Mouse (Mus musculus): ENCODE results near the gene Pde4d. TPM values are rescaled to one million over a fixed set of nuclear protein-coding genes. Genes with fewer than 3 reads are reported as not detected.

The Pde4d gene
- total and polyA plus RNA-seq, 3 experiments = 18.5 to 18.8 TPM; not detected in 1

GRCm38 (mm10) chr13:109116342-109117201, 666.8 kb downstream of the Pde4d start:
- Histone ChIP-seq H3K9ac (ENCODE audit: control insufficient read depth, low read depth, low read length, poor library complexity, severe bottlenecking) (no peak overlapping the region), H3K36me3 (ENCODE audit: control insufficient read depth in 1 of 2, insufficient read depth in 2 of 2, low read length in 2 of 2) (no peaks in the 10 kb centered on the region), H3K27ac (ENCODE audit: control insufficient read depth, low read depth, low read length) (no peak overlapping the region), H3K4me1 (ENCODE audit: control insufficient read depth in 1 of 2, insufficient read depth in 2 of 2, low read length in 2 of 2) (no peaks in the 10 kb centered on the region), H3K79me2 (ENCODE audit: control insufficient read depth, insufficient read depth, low read length, poor library complexity) (no peaks in the 10 kb centered on the region), H3K27me3 (ENCODE audit: control insufficient read depth in 1 of 2, insufficient read depth in 2 of 2, low read length in 2 of 2) (no peaks in the 10 kb centered on the region), H3K4me3 (ENCODE audit: control insufficient read depth in 1 of 2, insufficient read depth in 1 of 2, low read depth in 2 of 2, low read length in 2 of 2) (no peak overlapping the region), H3K9me3 (replicated peaks; ENCODE audit: insufficient read depth, low read length) (no peaks in the 10 kb centered on the region)
- TF ChIP-seq GABPA (IDR thresholded peaks at IDR 0.05; ENCODE audit: low read depth, low read length) (no peak), SIN3A (IDR thresholded peaks at IDR 0.05; ENCODE audit: low read length) (no peak), E2F4 (IDR thresholded peaks at IDR 0.05; ENCODE audit: borderline replicate concordance, low read depth, low read length) (no peak), TAL1 (IDR thresholded peaks at IDR 0.05; ENCODE audit: low read length) (no peak), MXI1 (IDR thresholded peaks at IDR 0.05; ENCODE audit: low read depth, low read length) (no peak), POLR2A (IDR thresholded peaks at IDR 0.05; ENCODE audit: control insufficient read depth in 1 of 2, insufficient read depth in 1 of 2, low read depth in 1 of 2, low read length in 2 of 2, poor library complexity in 1 of 2) (no peak), CTCF (IDR thresholded peaks at IDR 0.05 in 2 of 3, conservative IDR thresholded peaks at IDR 0.05 in 1 of 3; ENCODE audit: control insufficient read depth in 1 of 3, insufficient read depth in 1 of 3, low read depth in 2 of 3, low read length in 3 of 3, poor library complexity in 1 of 3, severe bottlenecking in 1 of 3) (no peak), NRF1 (IDR thresholded peaks at IDR 0.05; ENCODE audit: insufficient read depth, low read depth, low read length, poor library complexity, severe bottlenecking) (no peak), ELF1 (IDR thresholded peaks at IDR 0.05; ENCODE audit: low read depth, low read length) (no peak), ZMIZ1 (IDR thresholded peaks at IDR 0.05; ENCODE audit: low read depth, low read length) (no peak), TBP (IDR thresholded peaks at IDR 0.05; ENCODE audit: low read depth, low read length) (no peak), MYB (IDR thresholded peaks at IDR 0.05; ENCODE audit: low read depth, low read length) (no peak), USF1 (IDR thresholded peaks at IDR 0.05; ENCODE audit: low read depth, low read length) (no peak), MAZ (IDR thresholded peaks at IDR 0.05; ENCODE audit: low read depth, low read length) (no peak)
- DNase-seq (ENCODE audit: low read depth, low spot score) = no peak

DNA sequence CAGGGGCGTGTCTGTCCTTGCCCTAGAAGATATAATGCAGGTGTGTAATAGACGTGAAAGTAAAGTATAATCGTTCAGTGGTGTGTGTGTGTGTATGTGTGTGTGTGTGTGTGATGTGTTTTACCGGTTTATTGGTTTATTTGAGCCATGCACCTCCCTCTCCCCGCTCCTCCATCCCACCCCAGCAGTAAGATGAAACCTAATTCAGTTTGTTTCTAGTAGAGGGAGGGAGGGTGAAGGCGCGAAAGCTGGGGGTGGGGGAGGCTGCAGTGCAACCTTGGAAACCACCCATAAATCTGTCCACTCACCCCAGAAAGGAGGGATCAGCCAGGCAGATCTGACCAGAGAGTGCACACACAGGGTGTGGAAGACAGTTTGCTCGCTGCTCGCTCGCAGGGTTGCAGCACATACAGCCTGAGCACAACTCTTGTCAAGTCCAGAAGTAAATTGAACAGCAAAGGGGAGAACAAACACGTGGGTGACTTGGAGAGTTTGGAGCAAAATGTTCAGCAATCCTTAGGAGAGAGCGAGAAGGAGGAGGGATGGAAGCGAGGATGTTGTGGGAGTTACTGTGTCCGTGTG, 667.6 kb downstream of the Pde4d start:
- no peaks in the 10 kb centered on the region for H3K36me3 ChIP-seq (ENCODE audit: control insufficient read depth in 1 of 2, insufficient read depth in 2 of 2, low read length in 2 of 2)
- H3K79me2 ChIP-seq (ENCODE audit: control insufficient read depth, insufficient read depth, low read length, poor library complexity) = no peaks in the 10 kb centered on the region
- H3K4me3 ChIP-seq (ENCODE audit: control insufficient read depth in 1 of 2, insufficient read depth in 1 of 2, low read depth in 2 of 2, low read length in 2 of 2) = no peak overlapping the region
- H3K9me3 ChIP-seq (replicated peaks; ENCODE audit: insufficient read depth, low read length) = no peaks in the 10 kb centered on the region
- H3K4me1 ChIP-seq (ENCODE audit: control insufficient read depth in 1 of 2, insufficient read depth in 2 of 2, low read length in 2 of 2) = no peaks in the 10 kb centered on the region
- H3K9ac ChIP-seq (ENCODE audit: control insufficient read depth, low read depth, low read length, poor library complexity, severe bottlenecking) = no peak overlapping the region
- TF ChIP-seq TBP (IDR thresholded peaks at IDR 0.05; ENCODE audit: low read depth, low read length) (no peak), NELFE (IDR thresholded peaks at IDR 0.05; ENCODE audit: low read depth, low read length) (no peak), GATA1 (IDR thresholded peaks at IDR 0.05; ENCODE audit: low read depth, low read length) (no peak), MAX (IDR thresholded peaks at IDR 0.05; ENCODE audit: low read length) (no peak), ZC3H11A (IDR thresholded peaks at IDR 0.05; ENCODE audit: low read depth, low read length) (no peak), MXI1 (IDR thresholded peaks at IDR 0.05; ENCODE audit: low read depth, low read length) (no peak), CTCF (IDR thresholded peaks at IDR 0.05 in 2 of 3, conservative IDR thresholded peaks at IDR 0.05 in 1 of 3; ENCODE audit: control insufficient read depth in 1 of 3, insufficient read depth in 1 of 3, low read depth in 2 of 3, low read length in 3 of 3, poor library complexity in 1 of 3, severe bottlenecking in 1 of 3) (no peak), MYC (IDR thresholded peaks at IDR 0.05; ENCODE audit: low read depth, low read length) (no peak), EP300 (IDR thresholded peaks at IDR 0.05; ENCODE audit: low read depth in 1 of 2, low read length in 2 of 2) (no peak), GABPA (IDR thresholded peaks at IDR 0.05; ENCODE audit: low read depth, low read length) (no peak), RAD21 (IDR thresholded peaks at IDR 0.05; ENCODE audit: low read depth, low read length) (no peak), MYB (IDR thresholded peaks at IDR 0.05; ENCODE audit: low read depth, low read length) (no peak), CHD1 (IDR thresholded peaks at IDR 0.05; ENCODE audit: low read depth, low read length) (no peak), USF2 (IDR thresholded peaks at IDR 0.05; ENCODE audit: borderline replicate concordance in 1 of 2, insufficient read depth in 1 of 2, low read depth in 1 of 2, low read length in 2 of 2) (no peak)
- no peaks in the 10 kb centered on the region for H3K27me3 ChIP-seq (ENCODE audit: control insufficient read depth in 1 of 2, insufficient read depth in 2 of 2, low read length in 2 of 2)
- no peak for DNase-seq (ENCODE audit: low read depth, low spot score)
- no peak overlapping the region for H3K27ac ChIP-seq (ENCODE audit: control insufficient read depth, low read depth, low read length)

Measured in MEL (cell line).